Mouse (Mus musculus) effector memory CD4-positive, alpha-beta T cell, adult 5 months (primary cell): ENCODE results near the gene Spata9. TPM values are rescaled to one million over a fixed set of nuclear protein-coding genes. Genes with fewer than 3 reads are reported as not detected.

Experiments used
- polyA plus RNA-seq: library from polyadenylated mRNA; unstranded; fragments of 100-300 nt; shearing (Covaris generic); gene quantifications from one replicate; pipeline ENCODE4 v1.2.1, GENCODE M21; 2017

Spata9 gene
- polyA plus RNA-seq, result not detected

GRCm38 (mm10) chr13:75966850-75967249 is at the start of gene Spata9:
Gene Spata9, plus strand, starts transcription at chr13:75967150.

GRCm38 (mm10) chr13:75943189-75944043 is 23.5 kb upstream of the Spata9 start, which contains the start of gene Rhobtb3:
Gene Rhobtb3, minus strand, starts transcription at chr13:75943925.

GRCm38 (mm10) chr13:76017974-76018843 is 51.3 kb downstream of the Spata9 start, which contains the start of gene Rfesd:
Gene Rfesd, minus strand, starts transcription at chr13:76018719.

Other genes with a start within 250 kb of the Spata9 start
- 63.4 TPM for gene Glrx, start 127.3 kb upstream of the Spata9 start, polyA plus RNA-seq
- 0.15 TPM for gene Rhobtb3, start 23.2 kb upstream of the Spata9 start, polyA plus RNA-seq
- gene Rfesd, start 51.6 kb downstream of the Spata9 start, polyA plus RNA-seq, result 10.2 TPM
- not detected for gene Gpr150, start 89.8 kb downstream of the Spata9 start, polyA plus RNA-seq
- 5.9 TPM for gene Arsk, start 131.5 kb downstream of the Spata9 start, polyA plus RNA-seq
- gene Ttc37, start 131.6 kb downstream of the Spata9 start, polyA plus RNA-seq, result 20.2 TPM